Mouse (Mus musculus): Measurements from ENCODE around the gene Slc25a22.

The Slc25a22 gene

DNA sequence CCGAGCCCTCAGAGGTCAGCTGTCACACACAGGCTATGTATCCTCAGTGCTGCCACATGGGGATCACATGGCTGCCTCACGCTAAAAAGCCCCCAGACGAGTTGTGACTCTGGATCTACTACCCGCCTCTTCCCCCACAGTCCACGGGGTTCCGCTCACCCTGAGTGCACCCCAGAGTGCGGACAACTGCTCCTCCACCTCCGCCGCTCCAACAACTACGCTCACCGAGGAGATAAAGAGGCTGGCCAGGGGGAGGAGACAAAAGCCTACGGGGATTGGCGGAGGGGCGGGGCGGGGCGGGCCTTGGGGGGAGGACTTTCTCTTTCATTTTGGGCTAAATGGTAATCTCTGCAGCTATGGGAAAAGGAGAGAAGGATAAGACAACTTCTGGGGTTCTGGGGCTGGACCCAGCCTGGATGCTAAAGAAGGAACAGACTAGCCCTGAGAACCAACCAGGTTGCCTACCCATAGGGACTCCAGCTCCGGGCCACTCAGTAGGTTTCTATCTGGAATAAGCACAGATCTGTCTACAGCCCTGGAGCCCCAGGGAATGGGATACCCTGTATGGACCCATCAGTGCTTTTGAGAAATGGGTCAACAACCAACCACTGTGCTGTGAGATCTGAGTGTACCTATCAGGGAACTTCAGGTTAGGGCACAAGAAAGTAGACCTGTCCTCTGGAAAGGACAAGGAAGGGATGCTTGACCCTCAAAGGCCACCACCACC lies 2.4 kb downstream of the Slc25a22 start:
- peak; percentile 71 to 75 for DNase-seq (ENCODE audit: low spot score in 2 of 2)

DNA sequence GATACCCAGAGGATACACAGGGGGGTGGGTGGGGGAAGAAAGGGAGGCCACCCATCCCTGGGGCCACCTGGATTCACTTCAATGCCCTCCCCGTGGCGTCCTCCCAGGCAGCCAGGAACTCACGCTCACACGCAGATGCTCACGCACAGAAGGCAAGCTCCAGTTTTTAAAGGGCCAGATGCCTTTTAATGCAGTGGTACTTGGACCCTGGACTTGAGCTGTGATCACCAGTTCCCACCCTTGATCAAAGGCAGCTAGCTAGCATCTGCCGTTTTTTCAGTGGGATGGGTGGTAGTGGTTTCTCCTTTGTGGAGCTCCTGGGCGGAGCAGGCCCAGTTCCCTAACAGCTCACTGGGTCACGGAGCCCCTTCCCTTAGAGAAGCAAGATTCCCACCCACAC lies 3.2 kb downstream of the Slc25a22 start:
- DNase-seq (ENCODE audit: low spot score in 2 of 2), result no peak

DNA sequence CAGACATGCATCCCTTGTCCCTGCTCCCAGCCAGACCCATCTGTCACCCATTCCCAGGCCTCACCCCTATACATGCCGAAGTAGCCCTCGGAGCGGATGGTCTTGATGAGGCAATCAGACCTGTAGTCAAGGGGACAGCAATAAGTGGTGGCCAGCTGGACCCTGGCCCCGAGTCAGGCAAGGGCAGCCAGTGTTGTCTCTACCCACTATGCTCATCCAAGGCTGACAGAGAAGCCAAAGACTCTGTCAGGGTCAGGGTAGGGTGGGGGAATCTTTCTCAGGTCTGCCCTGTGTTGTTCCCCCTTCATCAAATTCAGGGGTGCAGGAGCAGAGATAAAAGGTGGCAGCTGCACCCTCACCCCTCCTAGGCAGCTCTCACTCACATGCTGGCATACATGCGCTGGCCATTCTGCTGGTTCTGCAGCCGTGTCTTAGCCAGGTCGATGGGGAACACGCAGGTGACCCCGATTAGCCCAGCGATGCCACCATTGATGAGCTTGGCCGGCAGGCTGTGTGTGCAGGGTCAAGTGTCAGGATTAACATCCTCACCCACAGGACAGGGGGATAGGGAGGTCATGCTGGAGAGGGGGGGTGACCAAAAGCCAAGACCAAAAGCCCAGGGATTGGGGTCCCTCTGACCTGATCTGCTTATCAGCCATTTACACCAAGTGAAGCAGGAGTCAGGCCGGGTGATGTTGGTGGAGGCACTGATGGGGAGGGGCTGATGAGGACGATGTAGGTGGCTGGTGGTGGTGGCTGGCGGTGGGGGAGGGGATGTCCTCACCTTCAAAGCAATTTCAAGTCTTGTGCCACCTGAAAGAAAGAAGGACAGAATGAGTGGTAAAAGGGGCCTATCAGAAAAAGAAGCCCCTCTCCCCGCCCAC lies 3.9 kb downstream of the Slc25a22 start:
- no peak for DNase-seq (ENCODE audit: low spot score in 2 of 2)

DNA sequence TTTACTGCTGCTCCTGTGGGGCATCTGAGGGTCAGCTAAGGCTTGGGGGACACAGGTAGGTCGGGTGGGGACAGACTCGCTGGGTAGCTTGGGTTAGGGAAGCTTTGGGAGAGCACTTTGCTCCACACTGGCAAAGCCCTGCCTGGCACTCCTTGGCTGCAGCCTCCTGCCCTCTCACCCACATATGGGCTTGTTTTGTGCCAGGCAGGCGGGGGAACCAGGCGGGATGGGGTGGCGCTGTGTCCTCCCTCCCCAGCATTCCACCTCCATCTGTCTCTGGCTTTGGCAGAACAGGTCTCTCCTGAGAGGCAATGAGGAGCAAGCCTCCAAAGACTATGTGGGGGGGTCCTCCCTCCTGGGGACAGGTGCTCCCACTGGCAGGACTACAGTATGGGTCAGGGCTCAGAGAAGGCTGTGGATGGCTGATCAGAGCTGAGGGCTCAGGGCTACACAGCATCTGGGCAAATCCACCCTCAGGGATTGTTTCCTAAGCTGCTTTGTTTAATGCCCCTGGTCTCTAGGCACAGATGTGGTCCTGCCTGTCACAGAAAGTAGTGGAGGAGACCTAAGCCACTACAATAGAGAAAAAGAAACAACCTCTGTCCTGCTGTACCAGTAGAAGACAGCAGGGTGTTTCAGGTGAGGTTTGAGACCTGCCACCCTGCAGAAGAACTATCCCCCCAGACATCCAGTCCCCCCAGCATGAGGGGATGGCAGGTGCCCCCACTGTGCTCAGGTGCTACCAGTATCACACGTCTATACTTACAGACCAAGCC lies 4.8 kb downstream of the Slc25a22 start:
- peak in 1 of 2 experiments; percentile 79 for DNase-seq (ENCODE audit: low spot score in 2 of 2)

DNA sequence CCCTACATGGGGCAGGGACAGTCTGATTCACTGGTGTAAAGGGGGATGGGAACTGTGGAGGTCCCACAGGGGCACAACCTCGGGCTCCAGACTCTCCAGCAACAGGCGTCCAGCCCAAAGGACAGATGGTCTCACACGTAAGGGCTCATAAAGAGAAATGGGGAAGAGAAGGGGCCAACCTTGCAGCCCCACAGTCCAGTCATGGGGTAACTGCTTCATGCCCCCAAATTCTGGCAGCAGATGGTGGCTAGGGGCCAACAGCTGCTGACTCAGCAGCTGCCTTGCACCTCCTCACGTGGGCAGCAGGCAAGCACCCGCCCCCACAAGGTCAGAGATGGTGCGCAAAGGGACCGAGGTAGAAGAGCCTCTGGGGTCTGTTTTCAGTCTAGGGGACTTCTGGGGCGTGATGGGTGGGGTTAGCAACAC lies 5.5 kb downstream of the Slc25a22 start:
- no peak for DNase-seq (ENCODE audit: low spot score in 2 of 2)

- no peak for DNase-seq (ENCODE audit: low spot score in 2 of 2)
These were observed 6.1 kb downstream of the Slc25a22 start for GRCm38 (mm10) chr7:141431434-141432185.

GRCm38 (mm10) chr7:141430585-141431240 lies 7.0 kb downstream of the Slc25a22 start:
- DNase-seq (ENCODE audit: low spot score in 2 of 2), result no peak

- no peak for DNase-seq (ENCODE audit: low spot score in 2 of 2)
These were observed 7.7 kb downstream of the Slc25a22 start for GRCm38 (mm10) chr7:141429840-141430584.

DNA sequence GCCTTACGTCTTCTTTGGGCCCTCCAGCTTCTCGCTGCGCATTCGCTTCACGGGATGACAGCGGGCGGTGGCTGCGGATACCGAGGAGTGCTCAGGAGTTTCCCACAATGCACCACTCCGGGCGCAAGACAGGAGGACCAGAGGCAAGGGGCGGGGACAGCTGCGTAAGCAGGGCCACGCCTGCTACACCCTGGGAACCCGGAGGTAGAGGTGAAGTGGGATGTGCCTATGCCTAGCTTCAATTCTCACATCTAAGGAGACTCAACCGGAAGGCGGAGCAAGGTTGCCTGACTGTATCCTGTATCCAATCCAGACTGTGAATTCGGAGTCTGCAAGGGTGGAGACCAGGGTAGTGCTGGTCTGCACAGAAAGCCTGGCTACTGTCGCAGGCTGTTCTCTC lies 8.4 kb downstream of the Slc25a22 start, which contains the start of gene Cend1:
TSS of gene Cend1 (minus strand) at position 182 of the 400 bp plus-strand sequence.
- DNase-seq (ENCODE audit: low spot score in 2 of 2), result no peak

- DNase-seq (ENCODE audit: low spot score in 2 of 2), result no peak
These were observed 9.0 kb downstream of the Slc25a22 start for GRCm38 (mm10) chr7:141428701-141429100.

GRCm38 (mm10) chr7:141426948-141427730 lies 10.6 kb downstream of the Slc25a22 start:
- no peak for DNase-seq (ENCODE audit: low spot score in 2 of 2)

DNA sequence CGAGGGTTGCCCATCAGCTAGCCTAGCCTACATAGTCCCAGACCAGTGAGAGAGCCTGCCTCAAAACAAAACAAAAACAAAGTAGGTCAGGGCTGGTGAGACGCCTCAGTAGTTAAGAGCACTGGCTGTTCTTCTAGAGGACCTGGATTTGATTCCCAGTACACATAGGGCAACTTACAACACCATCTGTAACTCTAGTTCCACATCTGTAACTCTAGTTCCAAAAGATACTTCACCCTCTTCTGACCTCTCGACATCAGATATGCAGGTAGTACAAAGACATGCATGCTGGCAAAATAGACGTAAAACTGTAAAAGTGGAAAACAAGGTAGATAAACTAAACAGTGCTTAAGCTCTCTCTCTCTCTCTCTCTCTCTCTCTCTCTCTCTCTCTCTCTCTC lies 13.9 kb downstream of the Slc25a22 start:
- no peak for DNase-seq (ENCODE audit: low spot score in 2 of 2)

DNA sequence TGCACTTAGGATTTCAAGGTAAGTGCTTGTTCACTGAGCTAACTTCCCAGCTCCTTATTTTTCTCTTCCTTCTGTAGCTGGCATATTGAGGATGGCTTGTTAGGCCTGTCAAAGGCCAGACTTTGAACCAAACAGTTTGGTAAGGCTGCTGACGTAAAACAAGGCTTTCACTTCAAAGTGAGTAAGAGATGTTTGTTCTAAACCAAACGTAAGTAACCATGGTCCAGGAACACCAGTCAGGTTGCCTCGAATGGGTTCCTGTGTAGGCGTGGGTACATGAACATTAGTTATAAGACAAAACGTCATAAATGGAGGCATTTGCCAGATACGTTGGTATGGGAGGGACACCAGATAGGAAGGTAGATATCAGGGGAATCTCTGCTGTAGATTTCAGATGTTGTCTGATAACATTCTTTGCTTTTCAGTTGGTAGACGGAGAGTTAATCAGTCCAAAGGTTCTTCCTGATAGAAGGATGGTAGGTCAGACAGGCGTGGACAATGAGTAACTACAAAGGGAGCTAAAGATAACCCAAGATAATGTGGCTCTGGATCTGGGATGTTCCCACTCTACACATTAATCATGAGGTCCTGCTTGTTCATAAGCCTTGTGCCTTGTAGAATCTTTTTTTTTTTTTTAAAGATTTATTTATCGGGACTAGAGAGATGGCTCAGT lies 17.5 kb downstream of the Slc25a22 start:
- no peak for DNase-seq (ENCODE audit: low spot score in 2 of 2)

DNA sequence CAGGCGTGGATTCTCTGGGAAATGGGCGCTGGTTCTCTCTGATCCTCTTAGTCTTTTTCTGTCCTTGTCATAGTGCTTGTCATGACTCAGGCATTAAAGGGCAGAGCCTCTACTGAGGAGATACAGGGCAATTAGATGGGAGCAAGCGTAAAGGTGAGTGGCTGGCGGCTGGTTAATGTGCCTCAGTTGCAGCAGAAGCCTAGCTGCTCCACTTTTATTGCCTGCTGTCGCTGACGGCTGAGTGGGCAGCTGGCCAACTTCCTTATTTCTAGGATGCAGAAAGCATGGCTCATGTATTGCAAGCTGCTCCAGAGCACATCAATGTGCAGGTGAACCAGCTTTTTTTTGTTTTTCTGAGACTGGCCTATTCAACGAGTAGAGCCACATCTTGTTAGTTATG lies 18.7 kb downstream of the Slc25a22 start:
- no peak for DNase-seq (ENCODE audit: low spot score in 2 of 2)

- no peak for DNase-seq (ENCODE audit: low spot score in 2 of 2)
These were observed 19.7 kb downstream of the Slc25a22 start for GRCm38 (mm10) chr7:141417731-141418681.

DNA sequence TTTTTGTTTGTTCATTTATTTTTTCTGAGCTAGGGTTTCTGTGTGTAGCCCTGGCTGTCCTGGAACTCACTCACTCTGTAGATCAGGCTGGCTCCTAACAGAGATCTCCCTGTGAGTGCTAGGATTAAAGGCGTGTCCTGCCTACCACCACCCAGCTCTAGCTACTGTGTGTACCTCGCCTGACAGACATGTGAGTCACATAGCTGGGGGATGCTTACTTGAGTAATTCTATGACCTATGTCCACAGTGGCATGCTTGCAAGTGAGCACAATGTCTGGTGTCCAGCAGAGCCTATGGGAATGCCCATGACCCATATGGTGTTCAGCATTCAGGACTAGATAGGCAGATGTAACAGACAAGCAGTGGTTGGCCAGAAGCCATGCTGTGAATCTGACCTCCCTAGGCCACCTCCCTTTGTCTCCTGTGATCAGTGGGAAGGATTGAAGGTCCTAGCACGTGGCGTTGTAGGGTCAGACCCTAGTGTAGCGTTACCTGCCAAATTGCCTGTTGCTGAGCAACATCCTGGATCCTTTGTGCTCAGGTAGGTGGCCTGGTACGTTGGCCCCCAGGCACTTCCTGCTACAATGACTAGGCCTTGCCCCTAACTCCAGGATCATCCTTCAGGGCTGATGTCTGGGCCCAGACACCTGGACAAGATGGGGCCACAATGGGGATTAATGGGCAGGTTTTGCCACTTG lies 21.4 kb downstream of the Slc25a22 start:
- DNase-seq (ENCODE audit: low spot score in 2 of 2), result no peak

All from heart, adult 9 months (tissue).